ENCODE assay signal across 20 mouse cellular contexts in the genomic region with DNA sequence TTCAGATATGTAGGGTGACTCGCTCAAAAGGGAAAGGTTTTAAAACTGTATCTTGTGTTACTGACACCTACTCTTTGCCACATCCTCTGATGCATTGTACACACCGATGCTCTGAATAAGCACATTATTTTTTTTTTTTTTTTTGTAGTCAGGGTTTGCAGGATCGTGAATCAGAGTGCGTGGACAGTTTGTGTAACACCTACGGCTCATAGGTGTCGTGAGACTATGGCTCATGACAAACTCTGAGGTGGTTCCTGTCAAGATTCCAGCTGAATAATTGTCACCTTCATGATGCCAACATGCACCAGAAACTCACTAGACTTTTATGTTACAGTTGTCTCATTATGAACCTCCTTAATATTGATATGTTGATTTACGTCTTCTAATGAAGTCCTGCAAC.
"Had no signal": no experiment of that assay in that cellular context is flagged by ENCODE, and none has a peak within 500 bp of the region (broad histone marks: within the 10 kb centered on the region; RNA-seq: fewer than 3 reads in every experiment).

No protein-coding gene starts in this region.

- H3K27ac ChIP-seq: kidney, embryonic 15.5 days; limb, embryonic 12.5 days; limb, embryonic 15.5 days; liver, embryonic 14.5 days; lung, embryonic 15.5 days; midbrain, embryonic 10.5 days; midbrain, embryonic 13.5 days; neural tube, embryonic 13.5 days; stomach, postnatal 0 days had no signal

- DNase-seq: kidney, adult 11 months; kidney, adult 8-10 months; kidney, postnatal 10 days; kidney, postnatal 36 days; layer of hippocampus, postnatal 36 days; lung, adult 18-20 months; lung, postnatal 10 days; lung, postnatal 36 days; thymus, postnatal 25 days had no signal

- H3K4me3 ChIP-seq: kidney, embryonic 15.5 days; limb, embryonic 12.5 days; limb, embryonic 15.5 days; lung, embryonic 15.5 days; megakaryocyte, embryonic 14.5 days; midbrain, embryonic 10.5 days; midbrain, embryonic 13.5 days; myocyte; neural tube, embryonic 13.5 days had no signal
